In genomic region chr6:30550496-30551192, GRCm38 (mm10) we compare ENCODE assay signal across 14 mouse cellular contexts. TPM values are rescaled to one million over a fixed set of nuclear protein-coding genes. Genes with fewer than 3 reads are reported as not detected.
DNase-seq lines count a peak whose midpoint lies in the region; ATAC-seq and TF ChIP-seq lines count a peak whose summit lies in the region.
"Had no signal": no experiment of that assay in that cellular context is flagged by ENCODE, and none has a peak within 500 bp of the region (broad histone marks: within the 10 kb centered on the region; RNA-seq: fewer than 3 reads in every experiment).

No protein-coding gene starts in this region.

- intact Hi-C loops in left cerebral cortex, adult 2 months (cut with DNase I), result no loop called here
- intact Hi-C loops in left cerebral cortex, postnatal 36 days (cut with DNase I), result loop anchor here (1.0 to 5.0 kb wide), 3 partner anchors 67 to 172 kb away; partner anchors contain the start of gene Mest

- no peak for TF ChIP-seq CTCF in left cerebral cortex, adult 2 months (IDR thresholded peaks at IDR 0.05)

- ATAC-seq in forebrain, embryonic 11.5 days (replicated peaks; ENCODE audit: low FRiP score), result no peak
- ATAC-seq in limb, embryonic 13.5 days (ENCODE audit: low FRiP score, low read depth), result no peak
- ATAC-seq: intestine, embryonic 15.5 days had no signal

- DNase-seq in left cerebral cortex, adult 2 months (ENCODE audit: extremely low spot score in 1 of 2, low spot score in 2 of 2), result no peak
- DNase-seq in left cerebral cortex, postnatal 36 days (ENCODE audit: low spot score in 2 of 2), result no peak
- DNase-seq in forebrain, embryonic 11.5 days (ENCODE audit: low spot score), result peak; percentile 44
- DNase-seq in gastrocnemius, postnatal 25 days, result no peak
- DNase-seq in cerebellum, postnatal 36 days, result no peak
- no peak for DNase-seq in layer of hippocampus, postnatal 36 days
- DNase-seq in MN1 (ENCODE audit: low spot score), result no peak
- DNase-seq: cerebellum, adult 11 months; layer of hippocampus, adult 9-11 months had no signal

- peak overlapping the region; percentile 38; the same call in 1 of the 2 replicates for H3K27ac ChIP-seq in left cerebral cortex, adult 2 months
- peak overlapping the region; percentile 63 for H3K27ac ChIP-seq in forebrain, embryonic 11.5 days (ENCODE audit: low read depth, low read length)
- peak overlapping the region; percentile 65 for H3K27ac ChIP-seq in limb, embryonic 13.5 days
- H3K27ac ChIP-seq: intestine, embryonic 15.5 days had no signal

- no peaks in the 10 kb centered on the region for H3K27me3 ChIP-seq in forebrain, embryonic 11.5 days (ENCODE audit: control insufficient read depth, insufficient read depth, low read length)
- H3K27me3 ChIP-seq in limb, embryonic 13.5 days, result no peaks in the 10 kb centered on the region
- H3K27me3 ChIP-seq: intestine, embryonic 15.5 days had no signal

- H3K4me2 ChIP-seq in forebrain, embryonic 11.5 days (ENCODE audit: low read depth, low read length, severe bottlenecking), result no peak overlapping the region
- no peak overlapping the region for H3K4me2 ChIP-seq in limb, embryonic 13.5 days (replicated peaks)
- H3K4me2 ChIP-seq: intestine, embryonic 15.5 days had no signal

- H3K36me3 ChIP-seq in forebrain, embryonic 11.5 days (ENCODE audit: control insufficient read depth, insufficient read depth, low read length), result no peaks in the 10 kb centered on the region
- H3K36me3 ChIP-seq in limb, embryonic 13.5 days, result no peaks in the 10 kb centered on the region
- H3K36me3 ChIP-seq: intestine, embryonic 15.5 days had no signal

- no peaks in the 10 kb centered on the region; the same call in 1 of the 2 replicates for H3K9me3 ChIP-seq in forebrain, embryonic 11.5 days (ENCODE audit: control insufficient read depth, low read length)
- no peaks in the 10 kb centered on the region for H3K9me3 ChIP-seq in limb, embryonic 13.5 days
- H3K9me3 ChIP-seq: intestine, embryonic 15.5 days had no signal

- H3K4me3 ChIP-seq in left cerebral cortex, adult 2 months, result no peak overlapping the region
- H3K4me3 ChIP-seq in forebrain, embryonic 11.5 days (ENCODE audit: low read depth, low read length), result no peak overlapping the region
- no peak overlapping the region for H3K4me3 ChIP-seq in limb, embryonic 13.5 days
- H3K4me3 ChIP-seq: intestine, embryonic 15.5 days had no signal

- H3K4me1 ChIP-seq in forebrain, embryonic 11.5 days (replicated peaks; ENCODE audit: control insufficient read depth, insufficient read depth, low read length), result peaks cover 21% of the 10 kb centered on the region
- H3K4me1 ChIP-seq in limb, embryonic 13.5 days, result peaks cover 85% of the 10 kb centered on the region

- WGBS in forebrain, embryonic 11.5 days, result 72% methylated on average over 7 of the region's 7 CpGs
- WGBS in limb, embryonic 13.5 days, result 70% methylated on average over 7 of the region's 7 CpGs

- no peak overlapping the region for H3K9ac ChIP-seq in forebrain, embryonic 11.5 days (ENCODE audit: low read length)
- H3K9ac ChIP-seq in limb, embryonic 13.5 days, result no peak overlapping the region
- H3K9ac ChIP-seq: intestine, embryonic 15.5 days had no signal

RNA-seq across cellular contexts. Expression of gene Cpa2, which starts 9.3 kb away (rescaled TPM):
- 1 to 10 TPM in 1 of 2 experiments, under 1 TPM in 1; 0.61 to 1.2 TPM for total RNA-seq in left cerebral cortex, adult 2 months (2021)
- 1 to 10 TPM in 1 of 2 experiments, under 1 TPM in 1; 0.70 to 3.1 TPM for total RNA-seq in left cerebral cortex, postnatal 36 days (2021)
- 4.0 TPM in 2 replicates for polyA plus RNA-seq in forebrain, embryonic 11.5 days (2014; fragmentation: Nextera tagmentation; extraction: Ambion mirVana)
- 10.4 and 11.1 TPM in 2 replicates for polyA plus RNA-seq in limb, embryonic 13.5 days (2015; fragmentation: Nextera tagmentation; extraction: Ambion mirVana)
- total RNA-seq in gastrocnemius, postnatal 25 days (2021), result not detected
- 1 to 10 TPM in 1 of 2 experiments, under 1 TPM in 1; 0.92 to 2.0 TPM for total RNA-seq in layer of hippocampus, postnatal 36 days (2021)

RNA-seq across cellular contexts. Expression of gene Cpa4, which starts 17.5 kb away (rescaled TPM):
- total RNA-seq in left cerebral cortex, adult 2 months (2021), result under 1 TPM in 1 of 2 experiments, not detected in 1; 0.16 TPM
- under 1 TPM; 0.18 to 0.25 TPM for total RNA-seq in left cerebral cortex, postnatal 36 days (2021)
- 5.4 and 5.6 TPM in 2 replicates for polyA plus RNA-seq in forebrain, embryonic 11.5 days (2014; fragmentation: Nextera tagmentation; extraction: Ambion mirVana)
- polyA plus RNA-seq in limb, embryonic 13.5 days (2015; fragmentation: Nextera tagmentation; extraction: Ambion mirVana), result 2.3 and 2.7 TPM in 2 replicates
- not detected for total RNA-seq in gastrocnemius, postnatal 25 days (2021)
- not detected for total RNA-seq in layer of hippocampus, postnatal 36 days (2021)
- total RNA-seq: heart, adult 8-10 months had no signal
- polyA plus RNA-seq: small intestine, adult 2 months; testis, adult 2 months had no signal

RNA-seq across cellular contexts. Expression of gene Ssmem1, which starts 41.0 kb away (rescaled TPM):
- total RNA-seq in left cerebral cortex, adult 2 months (2021), result 1 to 10 TPM in 1 of 2 experiments, under 1 TPM in 1; 0.70 to 1.1 TPM
- total RNA-seq in left cerebral cortex, postnatal 36 days (2021), result under 1 TPM; 0.84 to 0.94 TPM
- not detected in 2 replicates for polyA plus RNA-seq in forebrain, embryonic 11.5 days (2014; fragmentation: Nextera tagmentation; extraction: Ambion mirVana)
- polyA plus RNA-seq in limb, embryonic 13.5 days (2015; fragmentation: Nextera tagmentation; extraction: Ambion mirVana), result 0.22 and 0.34 TPM in 2 replicates
- total RNA-seq in gastrocnemius, postnatal 25 days (2021), result under 1 TPM in 1 of 2 experiments, not detected in 1; 0.54 TPM
- total RNA-seq in layer of hippocampus, postnatal 36 days (2021), result 1 to 10 TPM in 1 of 2 experiments, under 1 TPM in 1; 0.70 to 1.2 TPM
- polyA plus RNA-seq: intestine, embryonic 15.5 days; small intestine, adult 2 months had no signal

RNA-seq across cellular contexts. Expression of gene Tmem209, which starts 41.1 kb away (rescaled TPM):
- total RNA-seq in left cerebral cortex, adult 2 months (2021), result 10 to 100 TPM; 18.3 to 21.7 TPM
- 10 to 100 TPM; 19.1 to 20.7 TPM for total RNA-seq in left cerebral cortex, postnatal 36 days (2021)
- polyA plus RNA-seq in forebrain, embryonic 11.5 days (2014; fragmentation: Nextera tagmentation; extraction: Ambion mirVana), result 54.2 and 60.2 TPM in 2 replicates
- 34.7 and 34.9 TPM in 2 replicates for polyA plus RNA-seq in limb, embryonic 13.5 days (2015; fragmentation: Nextera tagmentation; extraction: Ambion mirVana)
- 1 to 10 TPM; 7.4 to 9.1 TPM for total RNA-seq in gastrocnemius, postnatal 25 days (2021)
- 10 to 100 TPM; 19.2 to 25.2 TPM for total RNA-seq in layer of hippocampus, postnatal 36 days (2021)
